Mouse (Mus musculus) sigmoid colon, adult 10 weeks (tissue): ENCODE data around the gene Satb2. TPM values are rescaled to one million over a fixed set of nuclear protein-coding genes. Genes with fewer than 3 reads are reported as not detected.

Source experiments
- polyA plus RNA-seq: library from polyadenylated mRNA; stranded (reverse); fragments of 350-450 nt; fragmentation: Illumina TruSeq; extraction: RNeasy Lipid Tissue Mini Kit (QIAGEN cat#74804); gene quantifications from one replicate; pipeline ENCODE4 v1.2.3, GENCODE M21; 2014; ENCODE audit warnings: low read depth, low replicate concordance

Gene Satb2
- 118 TPM for polyA plus RNA-seq

DNA sequence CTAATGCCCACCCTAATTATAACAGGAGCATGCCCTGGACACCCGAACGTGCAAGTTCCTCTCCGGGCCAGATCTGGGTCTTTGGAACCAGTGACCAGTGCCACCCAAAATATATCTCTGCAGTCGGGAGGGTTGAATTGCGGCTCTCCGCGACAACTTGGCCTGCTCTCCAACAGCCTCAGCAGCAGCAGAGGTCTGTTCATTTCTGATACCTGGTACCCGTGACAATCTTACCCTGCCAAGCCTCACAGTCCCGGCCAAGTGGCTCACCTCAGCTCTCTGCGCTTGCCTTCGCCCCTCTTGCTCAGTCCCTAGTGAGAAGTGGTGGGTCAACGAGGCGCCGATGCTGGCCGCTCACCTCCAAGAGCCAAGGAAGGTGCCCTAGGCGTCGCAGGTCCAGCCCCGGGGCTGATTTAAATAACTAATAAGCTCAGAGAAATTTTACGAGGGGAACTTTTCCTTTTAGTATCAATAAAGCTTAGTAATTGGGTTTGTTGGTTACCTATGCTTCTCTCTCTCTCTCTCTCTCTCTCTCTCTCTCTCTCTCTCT, at the start of gene Satb2:
Satb2 (minus strand) TSS at position 500 of the 550 bp plus-strand sequence.

